Mouse (Mus musculus) gastrocnemius, adult 2 months (tissue): ENCODE data around the gene Ing4. TPM values are rescaled to one million over a fixed set of nuclear protein-coding genes. Genes with fewer than 3 reads are reported as not detected.

ENCODE experiments used
- DNase-seq: peaks from one replicate; pipeline ENCODE4 v3.0.0; 2022
- H3K27ac ChIP-seq: fragments of 200-600 bp; 2 replicates; pipeline ENCODE4 v1.8.1; 2022; ENCODE audit warnings: mild to moderate bottlenecking
- H3K4me3 ChIP-seq: fragments of 200-600 bp; 2 replicates; pipeline ENCODE4 v1.8.1; 2022; ENCODE audit warnings: mild to moderate bottlenecking, moderate library complexity
- CTCF ChIP-seq: fragments of 200-600 bp; IDR thresholded peaks from 2 replicates; pipeline ENCODE4 v1.8.1; 2022; ENCODE audit warnings: antibody characterized with exemption, mild to moderate bottlenecking, moderate library complexity
- intact Hi-C: fragments of 180-260 bp; cut with DNase I; formaldehyde crosslinking; loops from one replicate; pipeline ENCODE4 v1.15.1; 2025
- long read RNA-seq, 2 experiments: library from polyadenylated mRNA; stranded (forward); transcript quantifications; one replicate each; pipeline ENCODE4 v2.0.0; 2021
- total RNA-seq, 2 experiments: library from RNA; stranded (reverse); gene quantifications; 2 replicates each; pipeline ENCODE4 v1.2.3; 2021

Gene Ing4
- total RNA-seq, result 10 to 100 TPM; 26.8 to 28.3 TPM
- long read RNA-seq, experiment 1, transcript Ing4-201 (8 exons, 1,629 nt), result major isoform, 15 of 24 reads
- long read RNA-seq, experiment 1, partial matches to known transcripts, result 1 of 24 reads
- long read RNA-seq, experiment 1, other reads (novel, unspliced or antisense), result 6 of 24 reads
- long read RNA-seq, experiment 2, transcript Ing4-201 (8 exons, 1,629 nt), result major isoform, 8 of 28 reads
- long read RNA-seq, experiment 2, partial matches to known transcripts, result 1 of 28 reads
- long read RNA-seq, experiment 2, other reads (novel, unspliced or antisense), result 18 of 28 reads

GRCm38 (mm10) chr6:125039533-125040153, at the start of gene Ing4:
TSS of gene Ing4 (plus strand) at chr6:125039760.
- TF ChIP-seq CTCF, result no peak
- intact Hi-C loops, result loop anchor here (1.0 to 5.0 kb wide), 3 partner anchors 31 to 327 kb away; partner anchors contain the start of genes Cops7a, Emg1 and Phb2
- peak within 1 kb of the TSS; percentile 88 for H3K4me3 ChIP-seq
- peak within 1 kb of the TSS; percentile 88 for H3K27ac ChIP-seq
- DNase-seq, result peak; percentile 93

GRCm38 (mm10) chr6:124992241-124992640, 47.3 kb upstream of the Ing4 start:
- DNase-seq, result no peak
- H3K4me3 ChIP-seq, result no peak overlapping the region
- no peak for TF ChIP-seq CTCF
- no peak overlapping the region for H3K27ac ChIP-seq
- intact Hi-C loops, result no loop called here

DNA sequence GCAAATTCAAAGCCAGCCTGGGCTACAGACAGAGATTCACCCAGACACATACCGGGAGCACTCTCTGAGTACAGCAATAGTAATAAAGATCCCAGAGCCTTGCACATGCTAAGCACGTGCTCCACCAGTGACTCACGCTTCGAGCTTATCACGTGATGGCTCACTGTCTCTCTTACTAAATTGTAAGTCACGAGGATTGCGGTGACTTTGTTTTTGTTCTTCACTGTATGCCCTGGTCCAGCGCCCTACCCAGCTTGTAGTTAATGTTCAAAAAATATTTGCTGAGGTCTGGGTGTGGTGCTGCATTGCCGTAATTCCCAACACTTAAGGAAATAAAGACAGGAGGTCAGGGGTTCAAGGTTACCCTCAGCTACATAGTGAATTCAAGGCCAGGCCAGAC, 46.2 kb upstream of the Ing4 start:
- intact Hi-C loops, result no loop called here
- no peak for TF ChIP-seq CTCF

DNA sequence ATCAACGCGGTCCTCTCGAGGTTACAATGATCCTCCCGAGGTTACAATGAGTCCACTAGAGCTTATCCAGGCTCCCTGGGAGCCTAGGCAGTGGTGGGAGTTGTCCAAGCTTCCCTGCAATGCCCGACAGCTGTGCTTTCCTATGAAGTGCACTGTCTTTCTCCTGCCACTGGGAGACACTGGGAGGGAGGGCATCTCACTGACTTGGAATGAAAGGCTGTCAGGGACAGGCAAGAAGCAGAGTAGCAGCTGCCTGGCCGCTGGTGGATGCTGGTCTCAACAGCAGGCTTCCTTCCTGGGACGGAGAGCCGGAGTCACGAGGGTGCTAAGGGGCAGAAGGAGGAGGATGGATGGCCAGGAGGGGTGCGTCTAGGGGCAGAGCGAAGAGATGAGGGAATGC, 45.7 kb upstream of the Ing4 start:
- intact Hi-C loops, result no loop called here
- no peak for DNase-seq
- TF ChIP-seq CTCF, result no peak

More for the DNA sequence above, 46.2 kb upstream of the Ing4 start:
- Histone ChIP-seq H3K4me3 (no peak overlapping the region), H3K27ac (no peak overlapping the region)
- DNase-seq, result no peak

GRCm38 (mm10) chr6:124995246-124995645, 44.3 kb upstream of the Ing4 start:
- no peak overlapping the region for H3K27ac ChIP-seq
- no peak for DNase-seq
- TF ChIP-seq CTCF, result no peak
- intact Hi-C loops, result no loop called here
- H3K4me3 ChIP-seq, result no peak overlapping the region

More for the DNA sequence above, 45.7 kb upstream of the Ing4 start:
- no peak overlapping the region for H3K27ac ChIP-seq
- H3K4me3 ChIP-seq, result no peak overlapping the region

DNA sequence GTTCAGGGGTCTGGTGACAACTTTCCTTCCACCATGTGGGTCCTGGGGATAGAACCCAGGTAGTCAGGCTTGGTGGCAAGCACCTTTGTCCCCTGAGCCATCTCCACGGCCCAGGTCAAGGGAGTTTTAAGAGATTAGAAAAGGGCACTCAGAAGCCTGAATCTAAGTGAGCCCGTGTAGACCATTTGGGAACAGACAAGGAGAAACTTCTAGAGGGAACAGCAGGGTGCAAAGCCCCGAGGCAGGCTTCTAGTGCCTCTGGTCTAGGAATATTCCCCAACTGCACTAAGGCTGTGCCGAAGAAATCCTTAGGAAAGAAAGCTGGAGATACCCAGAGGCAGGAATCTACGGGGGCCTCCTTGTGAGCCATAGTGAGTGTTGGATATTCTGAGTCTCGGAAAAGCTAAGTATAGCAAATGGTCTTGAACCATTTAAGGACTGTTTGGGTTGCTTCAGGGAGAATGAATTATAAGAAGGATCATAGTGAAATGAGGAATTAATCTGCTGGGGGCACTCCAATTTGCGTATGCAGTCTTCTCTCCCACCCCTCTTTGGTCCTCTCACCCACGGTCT, 43.6 kb upstream of the Ing4 start:
- intact Hi-C loops, result no loop called here

DNA sequence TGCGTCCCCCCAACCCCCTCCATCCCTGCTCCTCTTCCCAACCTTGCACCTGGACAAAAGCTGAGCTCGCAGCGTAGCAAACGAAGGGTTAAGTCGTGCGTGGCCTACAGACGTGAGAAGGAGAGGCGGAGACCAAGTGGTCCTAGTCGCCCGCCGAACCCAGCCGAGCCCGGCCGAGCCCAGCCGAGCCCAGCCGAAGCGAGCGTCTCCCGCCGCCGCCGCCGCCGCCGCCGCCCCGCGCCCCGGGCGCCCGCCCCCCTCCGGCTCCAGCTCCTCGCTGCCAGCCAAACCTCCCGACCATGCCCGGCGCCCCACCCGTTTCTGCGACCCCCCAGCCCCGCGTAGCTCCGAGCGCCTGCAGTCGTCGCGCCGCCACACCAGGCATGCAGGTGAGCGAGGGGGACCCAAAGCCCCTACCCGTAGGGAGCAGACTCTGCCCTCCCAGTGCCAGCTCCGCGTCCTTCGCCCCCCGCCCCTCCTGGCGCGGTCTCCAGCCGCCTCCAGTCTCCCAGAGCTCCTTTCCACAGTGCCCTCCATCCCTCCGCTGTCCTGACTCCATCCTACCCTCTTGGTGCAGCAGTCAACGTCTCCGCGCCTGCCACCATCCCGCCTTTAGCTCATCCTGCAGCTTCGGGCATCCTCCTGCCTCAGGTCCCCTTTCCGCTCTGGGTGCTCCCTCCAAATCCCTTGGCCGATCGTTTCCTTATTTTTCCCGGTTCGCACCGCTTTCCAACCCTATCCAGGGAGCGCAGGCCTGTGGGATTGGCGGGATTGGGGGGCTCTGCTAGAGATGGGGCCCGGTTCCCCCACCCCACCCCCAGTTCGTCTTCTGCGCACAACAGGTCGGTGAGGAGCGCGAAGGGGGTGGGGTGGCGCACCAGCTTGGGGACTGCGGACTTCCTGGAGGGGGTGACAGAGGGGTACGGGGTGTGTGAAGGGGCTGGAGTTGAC, 42.7 kb upstream of the Ing4 start, which contains the start of gene Pianp:
TSS of gene Pianp (plus strand) at position 144 of the 951 bp plus-strand sequence.
- H3K27ac ChIP-seq, result no peak within 1 kb of the TSS
- peak within 1 kb of the TSS; percentile 76 for H3K4me3 ChIP-seq
- peak; percentile 80 for DNase-seq
- TF ChIP-seq CTCF, result no peak
- intact Hi-C loops, result no loop called here

More for the DNA sequence above, 43.6 kb upstream of the Ing4 start:
- TF ChIP-seq CTCF, result no peak
- no peak overlapping the region for H3K4me3 ChIP-seq
- DNase-seq, result no peak
- no peak overlapping the region for H3K27ac ChIP-seq

DNA sequence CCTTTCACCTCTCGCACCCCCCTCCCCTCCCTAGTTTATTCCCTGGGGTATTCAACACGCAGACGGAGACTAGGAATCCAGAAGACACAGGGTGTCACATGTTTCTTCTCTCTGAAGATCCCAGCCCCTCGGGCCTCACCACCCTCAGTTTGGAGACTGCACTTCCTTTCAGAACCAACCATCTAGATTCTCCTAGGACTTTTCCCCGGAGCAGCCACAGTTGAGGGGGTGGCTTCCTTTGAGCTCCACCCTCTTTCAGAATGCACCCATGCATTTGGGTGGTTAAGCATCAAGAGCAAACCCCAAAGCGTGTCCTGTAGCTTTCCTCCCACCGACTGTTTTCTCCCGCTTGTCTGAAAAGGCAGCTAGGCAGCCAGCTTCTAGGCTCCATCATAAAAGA, 41.5 kb upstream of the Ing4 start:
- Histone ChIP-seq H3K4me3 (peak overlapping the region; percentile 76), H3K27ac (no peak overlapping the region)
- TF ChIP-seq CTCF, result no peak
- intact Hi-C loops, result no loop called here
- DNase-seq, result no peak

DNA sequence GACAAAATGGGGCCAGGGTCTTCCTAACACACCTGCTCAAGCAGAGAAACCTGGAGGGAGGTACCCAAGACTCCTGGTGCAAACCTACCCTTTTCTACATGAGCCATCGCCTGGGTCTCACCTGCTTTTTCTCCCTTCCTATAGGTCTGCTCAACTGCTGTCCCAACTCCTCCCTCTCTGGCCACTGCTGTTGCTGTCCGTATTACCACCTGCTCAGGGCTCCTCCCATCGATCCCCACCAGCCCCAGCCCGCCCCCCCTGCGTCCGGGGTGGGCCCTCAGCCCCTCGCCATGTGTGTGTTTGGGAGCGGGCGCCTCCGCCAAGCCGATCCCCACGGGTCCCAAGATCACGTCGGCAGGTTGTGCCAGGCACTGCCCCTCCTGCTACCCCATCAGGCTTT, 40.5 kb upstream of the Ing4 start:
- intact Hi-C loops, result no loop called here
- TF ChIP-seq CTCF, result no peak
- no peak overlapping the region for H3K27ac ChIP-seq
- DNase-seq, result no peak
- no peak overlapping the region for H3K4me3 ChIP-seq

- no peak for DNase-seq
- no peak overlapping the region for H3K4me3 ChIP-seq
- no peak overlapping the region for H3K27ac ChIP-seq
- intact Hi-C loops, result no loop called here
- no peak for TF ChIP-seq CTCF
Measured at GRCm38 (mm10) chr6:124999546-124999945, 40.0 kb upstream of the Ing4 start.

GRCm38 (mm10) chr6:125003706-125004105, 35.9 kb upstream of the Ing4 start:
- no peak for DNase-seq
- intact Hi-C loops, result no loop called here
- TF ChIP-seq CTCF, result no peak
- H3K4me3 ChIP-seq, result no peak overlapping the region
- no peak overlapping the region for H3K27ac ChIP-seq

GRCm38 (mm10) chr6:125005086-125005485, 34.5 kb upstream of the Ing4 start:
- no peak overlapping the region for H3K4me3 ChIP-seq
- TF ChIP-seq CTCF, result no peak
- intact Hi-C loops, result loop anchor here (5.0 kb wide), 2 partner anchors 88 to 293 kb away; partner anchors contain the start of genes Emg1 and Phb2
- DNase-seq, result no peak
- H3K27ac ChIP-seq, result no peak overlapping the region
